Mouse (Mus musculus): Measurements from ENCODE around the gene Ncf2. TPM values are rescaled to one million over a fixed set of nuclear protein-coding genes. Genes with fewer than 3 reads are reported as not detected.
"Not testable (repeated sequence)": the region's sequence is repeated elsewhere in the genome, so short reads cannot be mapped to it uniquely, and the experiment has no call there.

The Ncf2 gene
- polyA plus RNA-seq (2012; rRNA removed), result 4.8 and 5.4 TPM in 2 replicates

DNA sequence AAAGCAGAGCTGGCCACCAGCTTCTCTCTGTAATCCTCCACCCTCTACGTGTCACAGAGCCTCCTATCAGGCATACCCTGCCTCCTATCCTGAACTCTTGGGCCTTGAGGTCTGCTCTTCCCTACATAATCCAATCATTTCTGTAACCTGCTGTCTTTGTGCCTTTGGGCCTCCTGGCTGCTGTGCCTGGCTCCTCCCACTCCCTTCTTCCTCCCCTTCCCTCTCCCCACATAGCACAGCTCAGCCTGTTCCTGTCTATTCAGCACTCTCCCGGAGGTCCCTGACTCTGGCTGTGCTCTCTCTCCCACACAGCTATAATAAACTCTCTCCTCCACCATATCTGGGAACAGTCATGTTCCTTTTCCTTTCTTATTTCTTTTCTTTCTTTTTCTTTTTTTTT, at the start of gene Ncf2:
TSS of gene Ncf2 (plus strand) at position 298 of the 400 bp plus-strand sequence.
- H3K4me1 ChIP-seq (ENCODE audit: control insufficient read depth, insufficient read depth, low read length), result peaks cover 5% of the 10 kb centered on the region; the same call in 1 of the 2 replicates
- TF ChIP-seq CTCF (IDR thresholded peaks at IDR 0.05; ENCODE audit: extremely low read depth, insufficient read depth, low read length), result no peak
- no peak for TF ChIP-seq POLR2A (IDR thresholded peaks at IDR 0.05; ENCODE audit: extremely low read depth, insufficient read depth, low read length)
- no peak within 1 kb of the TSS for H3K27ac ChIP-seq (ENCODE audit: insufficient read depth, low read length)
- H3K4me3 ChIP-seq (ENCODE audit: insufficient read depth, low read length), result no peak within 1 kb of the TSS

- TF ChIP-seq POLR2A (IDR thresholded peaks at IDR 0.05; ENCODE audit: extremely low read depth, insufficient read depth, low read length) (no peak; the same call in 1 of the 2 replicates), CTCF (IDR thresholded peaks at IDR 0.05; ENCODE audit: extremely low read depth, insufficient read depth, low read length) (no peak)
- H3K27ac ChIP-seq (ENCODE audit: insufficient read depth, low read length), result no peak within 1 kb of the TSS
These were observed 49.6 kb upstream of the Ncf2 start, which contains the start of gene Apobec4 for GRCm38 (mm10) chr1:152750312-152750965. TSS of gene Apobec4 (plus strand) at chr1:152750551.

GRCm38 (mm10) chr1:152761791-152762190, 38.2 kb upstream of the Ncf2 start:
- peaks cover 4% of the 10 kb centered on the region for H3K4me1 ChIP-seq (ENCODE audit: control insufficient read depth, insufficient read depth, low read length)
- no peak overlapping the region for H3K4me3 ChIP-seq (ENCODE audit: insufficient read depth, low read length)
- no peak overlapping the region for H3K27ac ChIP-seq (ENCODE audit: insufficient read depth, low read length)
- TF ChIP-seq CTCF (IDR thresholded peaks at IDR 0.05; ENCODE audit: extremely low read depth, insufficient read depth, low read length) (no peak), POLR2A (IDR thresholded peaks at IDR 0.05; ENCODE audit: extremely low read depth, insufficient read depth, low read length) (no peak)

More at GRCm38 (mm10) chr1:152750312-152750965, 49.6 kb upstream of the Ncf2 start, which contains the start of gene Apobec4:
- Histone ChIP-seq H3K4me3 (ENCODE audit: insufficient read depth, low read length) (no peak within 1 kb of the TSS), H3K4me1 (ENCODE audit: control insufficient read depth, insufficient read depth, low read length) (peaks cover 7% of the 10 kb centered on the region)

- Histone ChIP-seq H3K4me1 (ENCODE audit: control insufficient read depth, insufficient read depth, low read length) (peaks cover 5% of the 10 kb centered on the region), H3K27ac (ENCODE audit: insufficient read depth, low read length) (peak within 1 kb of the TSS; percentile 92), H3K4me3 (ENCODE audit: insufficient read depth, low read length) (peak within 1 kb of the TSS; percentile 94)
- TF ChIP-seq POLR2A (IDR thresholded peaks at IDR 0.05; ENCODE audit: extremely low read depth, insufficient read depth, low read length) (peak; percentile 85), CTCF (IDR thresholded peaks at IDR 0.05; ENCODE audit: extremely low read depth, insufficient read depth, low read length) (no peak)
These were observed 33.8 kb upstream of the Ncf2 start, which contains the start of the genes Rgl1 and Arpc5 for GRCm38 (mm10) chr1:152766032-152766772. TSS of gene Rgl1 (minus strand) at chr1:152766351. TSS of gene Arpc5 (plus strand) at chr1:152766542.

DNA sequence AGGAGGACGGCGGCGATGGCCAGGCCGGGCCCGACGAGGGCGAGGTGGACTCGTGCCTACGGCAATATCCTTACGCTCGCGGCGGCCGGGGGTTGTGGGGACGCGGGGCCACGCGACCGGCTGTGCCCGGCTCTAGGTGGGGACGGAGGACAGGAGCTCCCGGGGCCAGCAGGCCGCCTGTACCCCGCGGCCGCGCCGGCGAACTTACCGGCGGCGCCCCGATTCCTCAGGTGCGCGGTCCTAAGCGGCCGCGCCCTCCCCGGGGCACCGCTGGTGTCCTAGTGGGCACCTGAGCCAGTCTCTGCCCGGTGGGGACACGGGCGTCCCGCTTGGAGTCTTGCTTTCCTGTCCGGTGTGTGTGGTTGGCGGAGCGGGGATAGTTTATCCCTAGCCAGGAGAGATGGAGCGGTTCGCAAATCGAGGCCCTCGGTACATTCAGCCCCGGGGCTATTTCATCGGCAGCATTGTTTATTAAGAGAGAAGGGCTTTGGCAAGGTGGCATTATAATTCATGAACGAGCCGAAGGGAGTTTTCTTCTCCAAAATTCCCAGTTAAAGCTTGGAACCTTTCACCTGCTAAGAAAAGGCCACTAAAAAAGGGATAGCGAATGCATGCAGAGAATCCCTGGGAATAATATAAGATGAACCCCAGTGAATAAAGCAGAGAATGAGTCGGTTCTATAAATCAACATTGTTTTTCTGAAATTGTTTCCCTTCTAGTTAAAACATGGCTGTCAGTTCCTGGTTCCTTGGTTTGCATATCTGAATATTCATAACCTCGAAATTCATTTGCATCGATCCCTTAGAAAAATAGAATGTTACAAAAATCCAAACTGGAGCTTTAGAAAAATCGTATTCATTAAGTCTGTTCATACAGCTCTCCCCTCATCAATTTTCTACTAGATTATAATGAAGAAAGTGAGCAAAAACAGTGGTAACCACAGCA, 32.9 kb upstream of the Ncf2 start:
- Histone ChIP-seq H3K27ac (ENCODE audit: insufficient read depth, low read length) (peak overlapping the region; percentile 92), H3K4me3 (ENCODE audit: insufficient read depth, low read length) (peak overlapping the region; percentile 94), H3K4me1 (ENCODE audit: control insufficient read depth, insufficient read depth, low read length) (peaks cover 5% of the 10 kb centered on the region)
- TF ChIP-seq POLR2A (IDR thresholded peaks at IDR 0.05; ENCODE audit: extremely low read depth, insufficient read depth, low read length) (no peak), CTCF (IDR thresholded peaks at IDR 0.05; ENCODE audit: extremely low read depth, insufficient read depth, low read length) (no peak)

GRCm38 (mm10) chr1:152767749-152768488, 32.1 kb upstream of the Ncf2 start:
- Histone ChIP-seq H3K27ac (ENCODE audit: insufficient read depth, low read length) (no peak overlapping the region), H3K4me3 (ENCODE audit: insufficient read depth, low read length) (peak overlapping the region; percentile 94), H3K4me1 (ENCODE audit: control insufficient read depth, insufficient read depth, low read length) (peaks cover 5% of the 10 kb centered on the region)
- TF ChIP-seq CTCF (IDR thresholded peaks at IDR 0.05; ENCODE audit: extremely low read depth, insufficient read depth, low read length) (peak; percentile 61), POLR2A (IDR thresholded peaks at IDR 0.05; ENCODE audit: extremely low read depth, insufficient read depth, low read length) (peak; percentile 59; the same call in 1 of the 2 replicates)

DNA sequence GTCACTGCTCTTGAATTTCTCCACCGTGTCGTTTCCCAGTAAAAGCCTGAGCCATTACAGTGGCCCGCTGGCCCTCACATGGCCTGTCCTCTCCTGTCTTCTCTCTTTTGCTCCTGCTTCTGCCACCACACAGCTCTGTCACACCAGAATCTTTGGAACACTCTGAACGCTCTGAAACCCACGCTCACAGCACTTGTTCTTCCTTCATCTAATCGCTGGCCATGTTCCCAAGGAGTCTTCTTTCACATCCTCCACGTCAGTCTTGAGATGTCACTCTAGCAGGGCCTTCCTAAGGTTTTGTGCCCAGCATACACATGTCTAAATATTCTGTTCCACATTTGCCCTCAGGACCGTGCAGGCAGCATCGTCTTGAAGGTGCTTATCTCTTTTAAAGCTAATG, 29.0 kb upstream of the Ncf2 start:
- no peak overlapping the region for H3K27ac ChIP-seq (ENCODE audit: insufficient read depth, low read length)
- no peak overlapping the region for H3K4me3 ChIP-seq (ENCODE audit: insufficient read depth, low read length)
- H3K4me1 ChIP-seq (ENCODE audit: control insufficient read depth, insufficient read depth, low read length), result peaks cover 1% of the 10 kb centered on the region; the same call in 1 of the 2 replicates
- TF ChIP-seq CTCF (IDR thresholded peaks at IDR 0.05; ENCODE audit: extremely low read depth, insufficient read depth, low read length) (no peak), POLR2A (IDR thresholded peaks at IDR 0.05; ENCODE audit: extremely low read depth, insufficient read depth, low read length) (no peak)

DNA sequence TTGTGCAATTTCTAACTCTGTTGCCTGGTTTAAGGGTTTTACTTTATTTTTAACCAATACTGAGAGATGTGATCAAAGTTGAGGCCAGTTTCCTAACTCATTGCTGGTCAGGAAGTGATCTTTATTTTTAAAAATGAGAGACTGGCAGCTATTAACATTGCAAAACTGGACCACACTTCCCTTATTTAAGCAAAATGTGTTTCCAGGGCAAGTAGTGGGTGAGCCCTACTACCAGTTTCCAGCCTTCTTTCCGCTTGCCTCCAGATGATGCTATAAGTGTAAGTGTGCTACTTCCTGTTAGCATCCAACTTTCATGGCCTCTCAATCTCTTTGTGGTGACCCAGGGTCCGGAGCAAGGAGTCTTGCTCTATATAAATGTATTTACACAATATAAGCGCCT, 25.4 kb upstream of the Ncf2 start:
- not testable (repeated sequence) for H3K27ac ChIP-seq (ENCODE audit: insufficient read depth, low read length); H3K4me1 ChIP-seq (ENCODE audit: control insufficient read depth, insufficient read depth, low read length); H3K4me3 ChIP-seq (ENCODE audit: insufficient read depth, low read length)
